Mouse (Mus musculus) layer of hippocampus, adult 2 months (tissue): ENCODE data around the gene Tec. TPM values are rescaled to one million over a fixed set of nuclear protein-coding genes. Genes with fewer than 3 reads are reported as not detected.
A peak's percentile ranks its signal among the peaks of the same experiment; 100 is the strongest.
"Not testable (repeated sequence)": the region's sequence is repeated elsewhere in the genome, so short reads cannot be mapped to it uniquely, and the experiment has no call there.

Experiments used
- DNase-seq, 2 experiments: peaks; one replicate each; pipeline ENCODE4 v3.0.0; 2022; ENCODE audit warnings: low spot score in 2 of 2
- H3K27ac ChIP-seq: fragments of 200-600 bp; 2 replicates; pipeline ENCODE4 v1.8.1; 2022
- H3K4me3 ChIP-seq: fragments of 200-600 bp; 2 replicates; pipeline ENCODE4 v1.8.1; 2022; ENCODE audit warnings: mild to moderate bottlenecking
- CTCF ChIP-seq: fragments of 200-600 bp; conservative IDR thresholded peaks from 2 replicates; pipeline ENCODE4 v1.8.1; 2022; ENCODE audit warnings: antibody characterized with exemption, mild to moderate bottlenecking, moderate library complexity
- total RNA-seq, 2 experiments: library from RNA; stranded (reverse); gene quantifications; 2 replicates each; pipeline ENCODE4 v1.2.3; 2021

The Tec gene
- total RNA-seq, 2 experiments from 2014 or later = 1.1 to 1.8 TPM

GRCm38 (mm10) chr5:72818513-72819180, 49.6 kb downstream of the Tec start:
- TF ChIP-seq CTCF = no peak
- DNase-seq = no peak

GRCm38 (mm10) chr5:72817523-72818091, 50.7 kb downstream of the Tec start:
- no peak for DNase-seq
- Histone ChIP-seq H3K27ac (no peak overlapping the region), H3K4me3 (no peak overlapping the region)
- TF ChIP-seq CTCF = no peak

More at GRCm38 (mm10) chr5:72818513-72819180, 49.6 kb downstream of the Tec start:
- Histone ChIP-seq H3K27ac (no peak overlapping the region), H3K4me3 (no peak overlapping the region)

GRCm38 (mm10) chr5:72816960-72817359, 51.3 kb downstream of the Tec start:
- H3K4me3 ChIP-seq, DNase-seq, H3K27ac ChIP-seq: not testable (repeated sequence)

- DNase-seq = no peak
- no peak for TF ChIP-seq CTCF
- H3K27ac ChIP-seq = no peak overlapping the region
- H3K4me3 ChIP-seq = no peak overlapping the region
Measured at GRCm38 (mm10) chr5:72816491-72816890, 51.8 kb downstream of the Tec start.

- TF ChIP-seq CTCF = no peak
- no peak overlapping the region for H3K27ac ChIP-seq
- no peak overlapping the region for H3K4me3 ChIP-seq
- no peak for DNase-seq
Measured at GRCm38 (mm10) chr5:72816046-72816445, 52.2 kb downstream of the Tec start.

GRCm38 (mm10) chr5:72815361-72815760, 52.9 kb downstream of the Tec start:
- TF ChIP-seq CTCF = no peak
- no peak for DNase-seq
- Histone ChIP-seq H3K4me3 (no peak overlapping the region), H3K27ac (no peak overlapping the region)

GRCm38 (mm10) chr5:72814072-72814471, 54.2 kb downstream of the Tec start:
- Histone ChIP-seq H3K27ac (no peak overlapping the region), H3K4me3 (no peak overlapping the region)
- TF ChIP-seq CTCF = no peak
- DNase-seq = no peak

GRCm38 (mm10) chr5:72812908-72813307, 55.4 kb downstream of the Tec start:
- H3K27ac ChIP-seq = no peak overlapping the region
- DNase-seq = no peak
- no peak for TF ChIP-seq CTCF

GRCm38 (mm10) chr5:72812328-72812727, 56.0 kb downstream of the Tec start:
- no peak overlapping the region for H3K27ac ChIP-seq
- no peak for DNase-seq
- H3K4me3 ChIP-seq = no peak overlapping the region
- TF ChIP-seq CTCF = no peak

More at GRCm38 (mm10) chr5:72812908-72813307, 55.4 kb downstream of the Tec start:
- H3K4me3 ChIP-seq = no peak overlapping the region

- TF ChIP-seq CTCF = no peak
- no peak overlapping the region for H3K4me3 ChIP-seq
- no peak for DNase-seq
- H3K27ac ChIP-seq = no peak overlapping the region
Measured at GRCm38 (mm10) chr5:72811397-72811796, 56.9 kb downstream of the Tec start.

GRCm38 (mm10) chr5:72810990-72811389, 57.3 kb downstream of the Tec start:
- no peak for TF ChIP-seq CTCF
- H3K4me3 ChIP-seq = no peak overlapping the region
- DNase-seq = no peak
- no peak overlapping the region for H3K27ac ChIP-seq

GRCm38 (mm10) chr5:72809480-72809879, 58.8 kb downstream of the Tec start:
- DNase-seq = no peak
- no peak overlapping the region; the same call in 1 of the 2 replicates for H3K27ac ChIP-seq
- TF ChIP-seq CTCF = no peak
- no peak overlapping the region for H3K4me3 ChIP-seq

GRCm38 (mm10) chr5:72808456-72809111, 59.7 kb downstream of the Tec start:
- peak in 1 of 2 experiments; percentile 17 for DNase-seq
- Histone ChIP-seq H3K27ac (peak overlapping the region; percentile 43; the same call in 1 of the 2 replicates), H3K4me3 (peak overlapping the region; percentile 4; the same call in 1 of the 2 replicates)
- TF ChIP-seq CTCF = no peak
